Mouse (Mus musculus): ENCODE measurements around the gene Slc30a3.

DNA sequence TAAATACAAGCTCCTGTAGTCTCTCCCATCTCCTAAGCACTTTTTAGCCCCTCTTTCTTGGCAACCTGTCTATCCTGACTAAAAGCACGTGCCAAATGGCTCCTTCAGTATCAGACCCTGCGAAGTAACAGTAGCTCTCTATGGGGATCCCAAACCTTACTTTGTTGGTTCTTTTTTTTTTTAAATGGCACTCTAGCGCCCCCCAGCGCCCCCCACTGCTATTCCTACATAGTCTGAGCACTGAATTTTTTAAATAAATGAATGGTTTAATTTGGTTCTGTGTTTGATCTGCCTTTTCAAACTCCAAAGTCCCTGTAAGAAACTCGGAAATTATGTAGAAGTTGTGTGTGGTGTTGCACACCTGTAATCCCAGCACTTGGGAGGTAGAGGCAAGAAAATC is 18.0 kb upstream of the Slc30a3 start:
- TF ChIP-seq CTCF (IDR thresholded peaks at IDR 0.05; ENCODE audit: low read depth) (no peak), EP300 (IDR thresholded peaks at IDR 0.05; ENCODE audit: low read depth) (no peak)
